Mouse (Mus musculus) brain, adult 2 months (tissue): Measurements from ENCODE around the gene B4galt3.
"Not testable (repeated sequence)": the region's sequence is repeated elsewhere in the genome, so short reads cannot be mapped to it uniquely, and the experiment has no call there.

Source experiments
- DNase-seq: peaks from one replicate; pipeline ENCODE4 v3.0.0; 2011; ENCODE audit warnings: low read depth, low spot score

The B4galt3 gene

DNA sequence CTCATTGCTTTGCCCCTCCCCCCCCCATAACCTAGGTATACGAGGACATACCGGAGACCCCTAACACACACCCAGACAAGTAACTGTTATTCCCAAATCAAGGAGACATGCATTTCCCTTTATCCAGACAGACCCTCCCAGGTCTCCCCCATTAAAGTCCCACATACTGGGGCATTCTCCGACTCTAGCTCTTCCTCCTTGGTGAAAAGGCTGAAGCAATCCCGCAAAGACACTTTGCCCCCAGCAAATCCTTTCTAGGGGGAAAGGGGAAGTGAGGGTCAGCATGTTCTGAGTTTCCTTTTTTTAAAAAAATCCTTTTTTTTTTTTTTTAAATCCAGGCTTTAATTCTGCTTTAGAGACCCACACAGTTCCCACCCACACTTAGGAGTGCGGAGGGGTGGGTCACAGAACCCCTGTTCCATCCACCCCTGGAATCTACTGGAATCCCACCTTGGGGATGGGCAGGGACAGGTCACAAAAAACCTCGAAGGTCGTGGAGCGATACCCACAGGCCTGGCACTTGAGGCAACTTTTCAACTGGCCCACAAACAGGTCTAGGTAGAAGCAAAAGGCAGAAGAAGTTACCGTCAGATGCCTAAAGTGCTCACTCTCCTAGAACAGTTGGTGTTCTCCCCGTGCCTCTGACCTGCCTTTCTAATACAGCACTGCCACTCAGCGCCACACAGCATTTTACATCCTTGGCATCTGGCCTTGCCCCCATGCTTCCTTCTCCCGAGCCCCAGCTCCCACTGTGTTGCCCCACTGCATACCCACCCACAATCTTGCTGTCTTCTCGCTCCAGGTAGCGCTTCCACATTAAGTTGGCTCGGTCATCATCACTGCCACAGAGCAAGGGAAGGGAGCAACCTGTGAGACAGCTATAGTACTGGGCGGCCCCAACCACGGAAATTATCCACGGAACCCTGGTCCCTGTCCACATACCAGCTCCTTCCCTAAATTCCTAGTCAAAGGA lies 13.3 kb downstream of the B4galt3 start:
- no peak for DNase-seq

DNA sequence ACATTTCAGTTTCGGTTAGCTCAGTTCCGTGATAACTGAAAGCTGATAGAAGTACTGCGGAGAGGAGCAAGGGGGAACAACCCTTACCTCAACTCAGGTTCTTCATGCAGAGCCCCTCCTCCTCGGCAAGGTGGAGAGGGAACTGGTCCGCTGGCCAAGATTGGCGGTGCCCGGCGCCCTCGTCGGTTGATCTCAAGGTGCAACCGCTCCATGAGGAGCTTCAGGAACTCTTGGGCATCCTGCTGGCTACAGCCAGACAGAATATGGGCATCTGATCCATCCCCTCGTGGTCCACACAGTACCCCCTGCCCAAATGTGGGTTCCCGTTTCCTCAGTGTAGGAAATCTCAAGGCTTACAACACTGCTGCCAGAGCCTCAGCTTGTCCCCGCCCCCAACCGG lies 14.4 kb downstream of the B4galt3 start:
- DNase-seq, result no peak

DNA sequence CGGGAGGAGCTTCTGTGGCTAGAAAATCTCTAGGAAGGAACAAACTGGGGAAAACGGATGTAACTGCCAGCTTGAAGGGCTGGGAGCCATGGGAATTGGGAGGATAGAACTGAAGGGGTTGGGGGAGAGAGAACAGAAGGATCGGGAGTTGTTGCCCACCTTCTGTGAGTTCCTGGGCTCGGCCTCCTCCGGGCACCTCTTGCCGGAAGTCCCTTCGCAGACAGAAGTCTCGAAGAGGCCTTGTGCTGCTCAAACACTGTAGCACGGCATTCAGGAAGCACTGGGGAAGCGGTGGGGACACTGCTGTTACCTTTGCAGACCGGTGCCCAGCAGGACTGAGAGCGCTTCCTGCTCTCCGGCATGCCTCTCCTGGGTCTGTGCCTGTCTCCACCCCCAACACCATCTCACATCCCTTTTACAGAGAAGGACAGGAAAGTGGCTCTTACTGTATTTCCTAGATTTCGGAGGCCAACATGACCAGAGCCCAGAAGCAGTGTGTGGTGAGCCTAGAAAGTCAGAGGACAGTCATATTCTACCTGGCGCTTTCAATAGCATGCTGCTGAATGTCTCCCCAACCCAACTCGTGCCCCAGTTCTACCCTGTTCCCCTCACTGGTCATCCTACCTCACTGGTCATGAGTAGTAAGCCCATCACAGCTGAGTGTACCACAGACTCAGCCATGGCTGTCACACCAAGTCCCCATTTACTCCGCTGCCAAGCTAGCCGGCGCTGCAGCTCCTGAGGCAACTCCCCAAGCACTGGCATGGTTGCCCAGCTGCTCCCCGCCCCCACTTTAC lies 15.2 kb downstream of the B4galt3 start:
- no peak for DNase-seq

DNA sequence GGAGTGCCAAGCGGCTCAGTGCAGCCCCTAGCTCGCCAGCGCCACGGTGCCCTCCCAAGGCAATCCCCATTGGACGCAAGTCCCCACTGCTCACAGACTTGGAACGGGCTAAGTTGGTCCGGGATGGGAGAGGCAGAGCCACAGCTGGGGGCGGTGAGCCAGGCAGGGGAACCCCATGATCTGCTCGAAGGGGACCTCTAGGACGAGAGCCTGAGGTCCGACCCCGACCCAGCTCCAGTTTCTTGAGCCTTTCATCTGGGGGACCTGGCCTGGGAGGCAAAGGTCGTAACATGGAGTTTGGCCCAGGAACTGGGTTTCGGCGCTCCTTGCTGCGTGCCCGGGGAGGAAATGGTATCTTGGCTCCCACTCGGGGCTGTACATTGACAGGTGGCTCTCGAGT lies 16.4 kb downstream of the B4galt3 start:
- DNase-seq, result no peak

DNA sequence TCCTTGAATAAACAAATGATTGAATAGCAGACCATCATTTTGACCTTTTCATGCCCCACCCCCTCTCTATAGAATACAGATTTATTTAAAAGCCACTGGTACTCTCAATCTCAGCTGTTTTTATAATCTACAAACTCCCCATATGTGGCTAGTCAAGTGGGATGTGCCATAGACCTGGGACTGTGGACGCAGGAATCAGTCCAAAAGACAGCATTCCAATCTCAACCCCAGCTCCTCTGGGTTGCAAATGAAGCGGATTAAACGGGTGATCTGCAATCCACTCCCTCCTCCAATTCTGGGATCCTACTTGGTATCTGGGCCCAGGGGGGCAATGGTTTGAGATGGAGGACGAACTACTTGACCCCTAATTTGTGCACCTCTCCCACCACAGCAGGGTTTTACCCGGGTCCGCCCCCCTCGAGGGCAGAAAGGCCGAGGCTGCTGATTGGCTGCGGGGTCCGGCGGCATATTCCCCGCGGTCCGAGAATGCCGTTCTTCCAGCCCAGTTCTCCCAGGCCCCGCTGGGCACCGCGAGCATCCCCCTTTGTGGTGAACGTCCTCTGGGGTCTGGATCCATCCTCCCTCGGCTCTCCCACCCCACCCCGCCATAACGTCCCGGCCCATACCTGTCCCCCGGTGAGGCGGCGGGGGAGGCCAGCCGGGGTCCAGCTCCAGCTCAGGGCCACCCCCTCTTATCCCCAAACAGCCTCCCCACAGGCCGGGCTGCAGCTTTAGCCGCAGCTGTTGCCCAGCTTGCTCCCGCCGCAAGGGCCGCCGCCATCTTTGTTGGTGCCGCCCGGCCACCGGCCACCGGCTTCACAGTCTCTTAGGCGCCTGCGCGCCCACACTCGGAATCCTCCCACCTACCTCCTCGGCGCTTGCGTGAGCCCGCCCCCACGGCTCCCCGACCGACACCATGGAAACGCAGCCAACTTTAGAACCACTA lies 17.3 kb downstream of the B4galt3 start, which contains the start of gene Usp21:
Gene Usp21, minus strand, starts transcription at position 856 of the 946 bp plus-strand sequence.
- DNase-seq, result peak; percentile 97

DNA sequence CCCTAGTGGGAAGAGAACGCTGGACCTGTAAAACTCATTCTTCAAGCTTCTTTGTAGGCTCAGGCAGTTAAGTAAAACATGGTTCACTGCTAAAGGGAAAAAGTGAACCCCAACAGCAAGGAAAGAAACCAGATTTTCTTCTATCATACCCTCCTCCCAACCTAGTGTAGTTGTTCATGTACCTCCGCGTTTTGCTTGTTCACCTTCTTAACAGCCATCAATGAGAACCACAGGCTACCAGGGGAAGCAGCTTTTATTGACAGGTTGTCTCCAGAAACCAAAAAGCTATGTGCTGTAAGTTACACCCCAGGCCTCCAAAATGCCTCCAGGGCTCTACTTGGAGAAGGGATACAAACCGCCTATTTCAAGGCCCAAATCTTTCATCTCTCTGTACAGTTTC lies 18.2 kb downstream of the B4galt3 start:
- DNase-seq, result no peak

DNA sequence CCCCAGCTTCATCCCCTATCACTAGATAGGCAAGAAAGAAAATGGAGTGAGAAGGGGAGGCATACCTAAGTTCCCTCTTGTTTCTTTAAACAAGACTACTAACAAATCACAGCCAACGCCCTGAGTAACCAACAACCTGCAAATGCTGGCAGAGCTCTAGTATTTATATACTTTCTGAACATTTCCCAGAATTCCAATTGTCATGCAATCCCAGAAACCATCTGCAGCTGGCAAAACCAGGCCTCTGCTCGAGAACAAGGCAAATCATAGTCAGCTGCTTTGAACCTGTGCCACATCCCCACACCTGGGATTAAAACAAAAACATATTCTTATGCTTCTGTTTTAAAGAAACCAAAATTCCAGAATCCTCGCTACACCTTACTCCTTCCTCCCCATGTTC lies 23.2 kb downstream of the B4galt3 start:
- DNase-seq, result no peak

DNA sequence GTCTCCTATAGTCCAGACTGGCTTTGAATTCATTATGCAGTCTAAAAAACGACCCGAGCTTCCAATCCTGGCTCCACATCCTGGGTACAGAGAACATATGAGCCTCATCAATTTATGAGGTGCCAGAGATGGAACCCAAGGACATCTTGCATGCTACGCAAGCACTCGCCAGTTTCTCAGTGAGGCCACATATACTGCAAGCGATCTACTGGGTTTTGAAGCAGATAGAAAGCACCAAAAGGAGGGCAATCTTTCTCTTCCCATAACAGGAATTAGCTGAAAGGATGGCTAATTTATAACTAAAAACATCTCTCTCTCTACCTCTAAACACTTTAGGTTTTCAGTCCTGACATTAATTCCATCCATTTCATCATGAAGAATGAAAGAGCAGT lies 23.8 kb downstream of the B4galt3 start:
- DNase-seq, result peak; percentile 37

DNA sequence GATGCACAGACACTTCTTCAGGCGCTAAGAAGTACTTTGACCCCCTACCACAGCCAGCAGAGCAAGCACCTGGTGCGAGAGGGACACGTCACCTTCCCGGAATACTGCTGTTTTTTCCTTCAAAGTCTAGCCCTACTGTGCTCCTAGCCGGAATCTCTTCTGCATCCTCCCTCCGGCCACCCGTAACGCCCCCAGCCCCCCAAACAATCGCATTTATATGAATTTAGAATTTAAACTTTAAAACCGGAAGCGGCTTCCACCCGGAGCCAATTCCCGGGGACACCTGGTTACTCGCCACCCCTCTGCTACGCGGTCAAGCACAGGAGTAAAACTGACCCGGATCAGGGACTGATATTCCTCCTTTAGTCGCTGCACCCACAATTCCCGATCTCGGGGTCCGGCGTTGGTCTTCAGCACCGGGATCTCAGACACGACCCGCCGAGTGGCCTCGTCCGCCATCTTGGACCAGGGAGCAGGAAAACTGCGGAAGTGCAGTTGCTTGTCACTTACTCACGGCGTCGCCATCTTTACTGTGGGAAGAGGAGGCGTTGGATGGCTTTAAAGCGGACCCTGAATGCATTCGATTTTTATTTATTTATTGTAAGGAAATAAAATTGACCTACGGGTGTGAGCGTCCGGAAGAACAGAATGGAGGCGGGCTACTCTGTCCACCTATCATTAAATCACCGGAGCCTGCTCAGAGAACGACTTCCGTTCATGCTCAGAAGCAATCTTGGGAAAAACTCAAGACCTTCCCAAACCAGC lies 24.4 kb downstream of the B4galt3 start, which contains the start of gene Ufc1:
Gene Ufc1, minus strand, starts transcription at position 727 of the 765 bp plus-strand sequence.
- peak; percentile 96 for DNase-seq

DNA sequence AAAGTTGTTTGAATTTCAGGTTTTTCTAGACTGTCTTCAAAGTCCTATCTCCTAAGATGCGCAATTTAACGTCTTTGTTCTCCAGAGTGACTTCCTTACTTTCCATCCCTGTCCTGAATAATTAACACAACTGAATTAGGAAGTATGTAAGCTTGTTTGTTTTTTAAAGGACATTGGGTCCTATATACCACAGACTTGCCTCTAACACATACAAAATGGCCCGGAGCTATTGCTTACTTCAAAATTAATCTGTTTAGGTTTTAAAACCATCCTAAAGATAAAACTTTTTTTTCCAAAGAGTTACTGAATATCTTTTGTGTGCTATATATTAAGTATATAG lies 24.9 kb downstream of the B4galt3 start:
- DNase-seq, result no peak

DNA sequence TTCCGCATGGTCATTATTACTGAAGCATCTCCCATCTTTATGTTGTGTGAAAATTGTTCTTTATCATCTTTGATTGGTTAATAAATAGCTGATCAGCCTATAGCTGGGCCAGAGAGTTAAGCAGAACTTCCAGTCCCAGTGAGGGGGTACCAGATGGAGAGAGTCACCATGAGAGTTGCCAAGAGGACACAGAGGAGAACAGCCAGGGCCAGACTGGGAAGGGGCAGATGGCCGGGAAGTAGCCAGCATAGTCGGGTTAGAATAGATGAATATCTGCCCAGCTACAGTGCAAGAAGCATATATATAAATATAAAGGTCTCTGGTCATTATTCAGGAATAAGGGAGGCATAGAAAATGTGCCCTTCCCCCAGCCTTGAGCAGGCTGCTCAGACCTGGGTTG lies 28.1 kb downstream of the B4galt3 start:
- DNase-seq, result no peak

DNA sequence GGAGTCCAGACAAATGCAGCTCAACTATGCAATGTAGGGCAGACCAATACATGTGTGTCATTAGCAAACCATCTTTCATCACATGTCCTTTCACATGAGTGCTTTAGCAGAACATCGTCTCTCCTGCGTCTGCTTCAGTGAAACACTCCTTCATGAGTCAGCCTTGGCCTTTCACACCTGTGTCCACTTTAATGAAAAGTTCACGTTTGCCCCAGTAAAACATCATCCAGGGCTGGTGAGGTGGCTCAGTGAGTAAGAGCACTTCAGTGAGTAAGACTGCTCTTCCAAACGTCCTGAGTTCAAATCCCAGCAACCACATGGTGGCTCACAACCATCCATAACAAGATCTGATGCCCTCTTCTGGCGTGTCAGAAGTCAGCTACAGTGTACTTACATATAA lies 36.0 kb downstream of the B4galt3 start:
- DNase-seq, result not testable (repeated sequence)

DNA sequence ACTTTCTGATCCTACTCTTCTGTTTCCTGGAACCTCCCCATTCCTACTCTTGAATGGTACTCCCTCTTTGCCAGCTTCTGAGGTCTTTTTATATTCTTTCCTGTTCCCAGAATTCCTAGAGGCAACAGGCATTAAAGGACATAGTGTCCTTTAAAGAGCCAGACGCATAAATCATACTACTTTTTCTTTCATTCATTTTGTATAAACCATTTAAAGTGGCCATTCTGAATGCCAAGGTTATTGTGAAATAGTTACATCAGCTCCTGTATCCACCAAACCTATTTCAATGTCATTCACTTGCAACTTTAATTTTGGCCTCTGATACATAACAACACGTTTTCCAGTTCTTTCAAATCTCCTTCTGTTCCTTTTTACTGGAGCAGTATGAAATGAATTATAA lies 39.2 kb downstream of the B4galt3 start:
- no peak for DNase-seq

DNA sequence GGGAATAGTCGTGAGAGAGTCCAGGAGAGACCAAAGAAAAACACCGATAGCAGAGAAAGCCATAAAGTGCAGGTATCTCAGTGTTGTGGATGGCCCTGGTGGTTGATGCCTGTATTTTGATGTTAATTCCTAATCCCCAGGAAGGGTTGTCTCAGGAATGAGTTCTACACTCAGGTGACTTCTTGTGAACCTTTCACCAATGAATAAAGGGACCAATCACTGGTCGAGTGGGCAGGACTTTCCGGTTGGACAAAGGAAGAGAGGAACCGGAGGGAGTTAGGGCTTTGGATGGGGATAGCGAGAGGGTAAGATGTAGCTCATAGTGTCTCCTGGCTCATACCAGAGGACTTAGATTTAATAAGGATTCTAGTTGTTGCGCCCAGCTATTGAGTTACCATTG lies 49.6 kb downstream of the B4galt3 start:
- peak; percentile 19 for DNase-seq

DNA sequence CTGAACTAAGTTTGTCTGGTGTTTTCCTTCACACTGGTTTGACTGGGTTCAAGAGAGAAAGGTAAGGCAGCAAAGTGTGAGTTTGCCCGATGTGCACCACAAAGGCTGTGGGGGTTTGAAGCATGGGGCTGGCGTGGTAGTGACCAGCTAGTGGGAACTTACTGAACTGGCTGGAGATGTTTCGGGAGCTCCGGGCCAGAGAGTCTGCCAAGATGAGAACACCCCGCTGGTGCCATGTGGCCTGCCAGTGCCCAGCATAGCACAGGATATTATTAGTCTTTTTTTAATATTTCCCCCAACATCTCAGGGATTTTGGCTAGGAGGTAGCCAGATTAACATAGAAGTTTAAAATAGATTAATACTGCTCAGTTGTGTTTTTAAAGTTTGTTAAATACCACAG lies 50.0 kb downstream of the B4galt3 start:
- peak; percentile 74 for DNase-seq

DNA sequence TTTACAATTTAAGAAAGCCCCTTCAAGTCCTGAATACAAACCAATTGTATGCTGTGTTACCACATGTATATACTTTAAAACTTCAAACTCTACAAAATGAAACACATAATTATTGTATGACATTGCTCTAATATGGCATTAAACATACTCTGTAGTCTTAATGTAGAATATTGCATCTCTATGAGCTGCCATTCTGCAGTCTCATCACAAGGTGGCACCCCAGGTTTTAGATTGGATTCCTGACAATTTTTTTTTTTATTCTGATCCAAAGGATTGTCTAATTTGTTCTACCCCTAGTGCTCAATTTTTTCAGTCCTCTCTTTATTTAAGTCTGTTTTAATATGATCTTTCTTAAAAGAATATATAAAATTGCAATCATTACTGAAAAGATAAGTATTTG lies 51.3 kb downstream of the B4galt3 start:
- DNase-seq, result peak; percentile 35

DNA sequence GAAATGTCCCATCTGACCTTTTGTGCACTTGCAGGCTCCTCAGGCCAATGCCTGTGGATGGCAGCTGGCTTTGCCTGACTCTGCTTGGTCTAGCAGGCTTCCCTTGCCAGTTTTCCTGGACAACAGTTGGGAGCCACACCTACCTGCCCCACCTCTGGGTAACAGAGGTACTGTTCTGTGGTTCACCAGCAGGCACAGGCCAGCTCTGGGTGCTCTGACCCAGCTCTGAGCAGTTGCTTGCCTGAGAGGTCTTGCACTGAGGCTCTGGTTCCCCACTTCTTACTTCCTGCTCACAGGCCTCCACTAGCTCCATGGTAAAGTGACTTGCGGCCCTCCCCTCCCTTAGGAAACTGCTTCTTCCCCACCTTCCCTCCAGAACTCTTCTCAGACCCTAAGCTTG lies 51.9 kb downstream of the B4galt3 start:
- no peak for DNase-seq

DNA sequence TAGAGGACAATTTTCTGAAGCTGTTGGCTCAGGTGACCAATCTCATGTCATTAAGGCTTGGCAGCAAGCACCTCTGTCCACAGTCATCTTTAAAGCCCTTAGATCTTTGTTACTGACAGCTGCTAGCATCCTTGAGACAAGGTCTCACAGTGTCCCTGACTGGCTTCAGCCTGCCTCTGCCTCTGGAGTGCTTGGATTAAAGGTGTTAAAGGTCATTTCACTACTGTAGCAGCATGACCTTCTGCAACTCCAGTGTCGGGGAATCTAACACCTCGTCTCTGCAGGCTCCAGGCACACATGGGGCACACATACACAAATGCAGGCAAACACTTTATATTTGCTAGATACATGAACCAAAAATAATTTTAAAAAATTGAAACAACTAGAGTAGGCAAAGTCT lies 55.4 kb downstream of the B4galt3 start:
- DNase-seq, result no peak
